Mouse (Mus musculus) C2C12 (cell line): ENCODE measurements around the gene Shb.
"Not testable (repeated sequence)": the region's sequence is repeated elsewhere in the genome, so short reads cannot be mapped to it uniquely, and the experiment has no call there.

Experiments used
- CEBPB ChIP-seq: IDR thresholded peaks from one replicate; pipeline ENCODE4 v1.6.1; 2011; ENCODE audit warnings: low read depth, mild to moderate bottlenecking, control low read depth, moderate library complexity
- CTCF ChIP-seq: IDR thresholded peaks from one replicate; pipeline ENCODE4 v1.5.1; 2011; ENCODE audit not compliant: control insufficient read depth, insufficient read depth, insufficient read length
- FOSL1 ChIP-seq: IDR thresholded peaks from one replicate; pipeline ENCODE4 v1.8.0; 2011; ENCODE audit warnings: mild to moderate bottlenecking, low read length; ENCODE audit not compliant: poor library complexity, insufficient read depth, severe bottlenecking
- MAX ChIP-seq: IDR thresholded peaks from one replicate; pipeline ENCODE4 v1.6.1; 2011; ENCODE audit warnings: mild to moderate bottlenecking, control low read depth
- MYOD1 ChIP-seq: IDR thresholded peaks from one replicate; pipeline ENCODE4 v1.6.1; 2011; ENCODE audit warnings: low read depth; ENCODE audit not compliant: control insufficient read depth, insufficient read length
- USF1 ChIP-seq: IDR thresholded peaks from one replicate; pipeline ENCODE4 v1.6.1; 2011; ENCODE audit warnings: low read depth, mild to moderate bottlenecking, control low read depth, moderate library complexity

GRCm38 (mm10) chr4:45396211-45396610, 136.1 kb downstream of the Shb start:
- not testable (repeated sequence) for TF ChIP-seq FOSL1, CTCF, MYOD1, MAX, USF1, CEBPB
